Mouse (Mus musculus) heart, embryonic 15.5 days (tissue): Measurements from ENCODE around the gene Sertad3. TPM values are rescaled to one million over a fixed set of nuclear protein-coding genes. Genes with fewer than 3 reads are reported as not detected.

Experiments
- ATAC-seq: fragments of 200-750 bp; cut with Nextera tagmentation; replicated peaks from 2 replicates; pipeline ENCODE4 v1.8.0; 2017; ENCODE audit warnings: low read depth, moderate TSS enrichment; ENCODE audit not compliant: insufficient number of reproducible peaks, insufficient read depth, low FRiP score
- H3K27ac ChIP-seq: fragments of 300-500 bp; sonication (generic); 2 replicates; pipeline ENCODE4 v1.5.1; 2015; ENCODE audit warnings: mild to moderate bottlenecking, inconsistent platforms
- H3K27me3 ChIP-seq: fragments of 300-500 bp; sonication (generic); 2 replicates; pipeline ENCODE4 v1.6.1; 2015; ENCODE audit warnings: inconsistent platforms
- H3K36me3 ChIP-seq: fragments of 300-500 bp; sonication (generic); 2 replicates; pipeline ENCODE4 v1.6.1; 2015; ENCODE audit warnings: mild to moderate bottlenecking, inconsistent platforms
- H3K4me1 ChIP-seq: fragments of 300-500 bp; sonication (generic); replicated peaks from 2 replicates; pipeline ENCODE4 v1.6.1; 2015; ENCODE audit warnings: inconsistent platforms
- H3K4me2 ChIP-seq: fragments of 300-500 bp; sonication (generic); 2 replicates; pipeline ENCODE4 v1.6.1; 2015; ENCODE audit warnings: inconsistent platforms, mild to moderate bottlenecking, moderate library complexity
- H3K4me3 ChIP-seq: fragments of 300-500 bp; sonication (generic); 2 replicates; pipeline ENCODE4 v1.5.1; 2015; ENCODE audit warnings: mild to moderate bottlenecking, inconsistent platforms
- H3K9ac ChIP-seq: fragments of 300-500 bp; sonication (generic); 2 replicates; pipeline ENCODE4 v1.6.1; 2015; ENCODE audit warnings: mild to moderate bottlenecking, inconsistent platforms
- H3K9me3 ChIP-seq: fragments of 300-500 bp; sonication (generic); replicated peaks from 2 replicates; pipeline ENCODE4 v1.6.1; 2016; ENCODE audit warnings: inconsistent platforms
- WGBS: fragments of 180-500 bp; shearing (Covaris S2); methylation state at CpG from one replicate; pipeline ENCODE4 v1.1.7; 2015; ENCODE audit warnings: mixed read lengths; 5-methylcytosine and 5-hydroxymethylcytosine counted together
- polyA plus RNA-seq: library from polyadenylated mRNA; unstranded; fragments of >200 nt; fragmentation: Nextera tagmentation; extraction: Ambion mirVana; gene quantifications from 2 replicates; pipeline ENCODE4 v1.2.1, GENCODE M21; 2015

Sertad3 gene
- polyA plus RNA-seq, 1 experiment from 2014 or later = 19.0 TPM

DNA sequence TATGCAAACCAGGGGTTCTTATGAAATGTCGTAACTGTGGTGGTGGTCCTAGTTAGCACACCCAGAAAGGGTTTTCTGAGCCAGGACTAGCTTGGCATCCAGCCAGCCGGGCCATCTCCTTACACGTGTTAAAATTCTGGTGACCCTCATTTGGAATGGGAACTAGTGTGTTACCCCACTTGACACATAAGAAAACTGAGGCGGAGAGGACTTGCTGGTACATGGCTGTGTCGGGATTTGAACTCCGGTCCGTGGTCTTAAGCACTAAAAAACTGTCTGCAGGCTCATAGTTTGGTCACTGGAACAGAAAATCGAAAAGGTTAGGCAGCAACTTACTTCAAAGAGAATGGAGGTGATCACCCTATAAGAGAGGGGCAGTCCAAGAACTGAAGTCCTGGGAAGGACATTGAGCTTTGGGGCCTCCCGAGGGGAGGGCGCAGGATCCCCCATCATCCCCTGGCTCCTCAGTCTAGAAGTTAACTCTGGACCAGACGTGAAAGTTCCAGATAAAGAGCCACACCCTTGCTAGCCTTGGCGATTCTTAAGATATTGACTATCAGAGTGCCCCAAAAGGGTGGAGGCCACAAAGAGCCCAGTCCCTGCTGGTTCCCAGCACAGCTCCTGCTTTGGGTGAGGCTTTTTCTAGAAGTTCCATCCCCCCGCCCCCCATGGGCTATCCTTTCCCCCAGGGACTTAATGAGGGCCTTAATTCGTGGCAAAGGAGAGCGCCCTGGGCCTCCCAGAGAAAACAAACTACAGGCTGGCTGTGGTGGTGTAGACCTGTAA, 25.0 kb upstream of the Sertad3 start:
- Histone ChIP-seq H3K4me3 (peak overlapping the region; percentile 67), H3K9me3 (no peaks in the 10 kb centered on the region), H3K36me3 (no peaks in the 10 kb centered on the region), H3K4me1 (peaks cover 21% of the 10 kb centered on the region), H3K4me2 (peak overlapping the region; percentile 96), H3K9ac (peak overlapping the region; percentile 63), H3K27me3 (peaks cover 26% of the 10 kb centered on the region), H3K27ac (no peak overlapping the region; the same call in 1 of the 2 replicates)
- WGBS = 50% methylated on average over 15 of the region's 15 CpGs
- no peak for ATAC-seq

GRCm38 (mm10) chr7:27449256-27449862, 24.2 kb upstream of the Sertad3 start:
- H3K27me3 ChIP-seq = peaks cover 24% of the 10 kb centered on the region
- H3K36me3 ChIP-seq = no peaks in the 10 kb centered on the region
- WGBS = 63% methylated on average over 10 of the region's 10 CpGs
- no peak overlapping the region for H3K9ac ChIP-seq
- H3K4me3 ChIP-seq = no peak overlapping the region
- H3K4me1 ChIP-seq = peaks cover 21% of the 10 kb centered on the region
- no peaks in the 10 kb centered on the region for H3K9me3 ChIP-seq
- H3K4me2 ChIP-seq = peak overlapping the region; percentile 96; the same call in 1 of the 2 replicates
- H3K27ac ChIP-seq = no peak overlapping the region
- no peak for ATAC-seq

GRCm38 (mm10) chr7:27451359-27451758, 22.2 kb upstream of the Sertad3 start:
- Histone ChIP-seq H3K4me3 (no peak overlapping the region), H3K4me2 (no peak overlapping the region), H3K9ac (no peak overlapping the region)

GRCm38 (mm10) chr7:27452206-27452770, 21.3 kb upstream of the Sertad3 start:
- 63% methylated on average over 13 of the region's 13 CpGs for WGBS
- H3K4me3 ChIP-seq = no peak overlapping the region
- peaks cover 9% of the 10 kb centered on the region for H3K4me1 ChIP-seq
- no peak overlapping the region for H3K27ac ChIP-seq
- H3K9me3 ChIP-seq = no peaks in the 10 kb centered on the region
- no peaks in the 10 kb centered on the region for H3K27me3 ChIP-seq
- H3K36me3 ChIP-seq = no peaks in the 10 kb centered on the region
- H3K9ac ChIP-seq = no peak overlapping the region
- H3K4me2 ChIP-seq = no peak overlapping the region
- ATAC-seq = no peak

More at GRCm38 (mm10) chr7:27451359-27451758, 22.2 kb upstream of the Sertad3 start:
- Histone ChIP-seq H3K36me3 (no peaks in the 10 kb centered on the region), H3K27ac (no peak overlapping the region), H3K9me3 (no peaks in the 10 kb centered on the region), H3K27me3 (peaks cover 4% of the 10 kb centered on the region), H3K4me1 (peaks cover 16% of the 10 kb centered on the region)
- WGBS = 100% methylated on average over 2 of the region's 2 CpGs
- ATAC-seq = no peak

DNA sequence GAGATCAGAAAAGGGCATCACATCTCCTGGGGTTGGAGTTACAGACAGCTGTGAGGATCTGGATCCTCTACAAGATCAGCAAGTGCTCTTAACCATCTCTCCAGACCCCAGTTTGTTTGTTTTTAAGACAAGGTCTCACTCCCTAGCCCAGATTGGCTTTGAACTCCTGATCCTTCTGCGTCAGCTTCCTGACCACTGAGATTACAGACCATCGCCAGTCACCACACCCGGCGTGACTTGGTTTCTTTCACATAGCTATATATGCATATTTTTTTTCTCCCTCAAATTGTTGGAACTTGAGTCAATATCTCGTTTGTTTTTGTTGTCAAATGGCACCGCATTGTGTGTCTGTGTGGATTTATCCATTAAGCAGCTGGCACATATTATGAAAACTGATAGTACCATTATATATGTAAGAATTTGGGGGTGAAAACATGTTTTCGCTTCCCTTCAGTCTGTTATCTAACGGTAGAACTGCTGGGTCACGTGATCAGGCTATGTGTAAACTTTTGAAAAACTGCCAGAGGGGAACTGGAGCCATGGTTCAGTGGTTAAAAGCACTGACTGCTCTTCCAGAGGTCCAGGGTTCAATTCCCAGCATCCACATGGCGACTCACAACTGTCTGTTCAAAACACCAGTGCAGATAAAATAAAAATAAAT, 19.0 kb upstream of the Sertad3 start:
- H3K9ac ChIP-seq = no peak overlapping the region
- WGBS = 55% methylated on average over 10 of the region's 10 CpGs
- no peaks in the 10 kb centered on the region for H3K36me3 ChIP-seq
- H3K27ac ChIP-seq = no peak overlapping the region
- no peaks in the 10 kb centered on the region for H3K27me3 ChIP-seq
- no peaks in the 10 kb centered on the region for H3K9me3 ChIP-seq
- no peak overlapping the region for H3K4me2 ChIP-seq
- no peaks in the 10 kb centered on the region for H3K4me1 ChIP-seq
- no peak overlapping the region for H3K4me3 ChIP-seq
- no peak for ATAC-seq

- Histone ChIP-seq H3K4me3 (no peak overlapping the region), H3K27me3 (no peaks in the 10 kb centered on the region), H3K4me2 (no peak overlapping the region), H3K9ac (no peak overlapping the region), H3K27ac (no peak overlapping the region), H3K36me3 (no peaks in the 10 kb centered on the region), H3K9me3 (no peaks in the 10 kb centered on the region), H3K4me1 (no peaks in the 10 kb centered on the region)
- no peak for ATAC-seq
- WGBS = 91% methylated on average over 3 of the region's 3 CpGs
These were observed 18.3 kb upstream of the Sertad3 start for GRCm38 (mm10) chr7:27455273-27455672.

GRCm38 (mm10) chr7:27458614-27459013, 15.0 kb upstream of the Sertad3 start:
- no peaks in the 10 kb centered on the region for H3K9me3 ChIP-seq
- no peak for ATAC-seq
- H3K9ac ChIP-seq = no peak overlapping the region
- H3K4me1 ChIP-seq = no peaks in the 10 kb centered on the region
- WGBS = 76% methylated on average over 4 of the region's 4 CpGs
- H3K27ac ChIP-seq = no peak overlapping the region
- no peaks in the 10 kb centered on the region for H3K36me3 ChIP-seq
- no peaks in the 10 kb centered on the region for H3K27me3 ChIP-seq
- H3K4me3 ChIP-seq = no peak overlapping the region
- H3K4me2 ChIP-seq = no peak overlapping the region

- no peak overlapping the region for H3K9ac ChIP-seq
- H3K9me3 ChIP-seq = no peaks in the 10 kb centered on the region
- H3K27me3 ChIP-seq = no peaks in the 10 kb centered on the region
- no peak for ATAC-seq
- no peaks in the 10 kb centered on the region for H3K4me1 ChIP-seq
- WGBS = 66% methylated on average over 5 of the region's 5 CpGs
- H3K27ac ChIP-seq = no peak overlapping the region
- no peaks in the 10 kb centered on the region for H3K36me3 ChIP-seq
- H3K4me3 ChIP-seq = no peak overlapping the region
- H3K4me2 ChIP-seq = no peak overlapping the region
These were observed 13.9 kb upstream of the Sertad3 start for GRCm38 (mm10) chr7:27459640-27460039.

DNA sequence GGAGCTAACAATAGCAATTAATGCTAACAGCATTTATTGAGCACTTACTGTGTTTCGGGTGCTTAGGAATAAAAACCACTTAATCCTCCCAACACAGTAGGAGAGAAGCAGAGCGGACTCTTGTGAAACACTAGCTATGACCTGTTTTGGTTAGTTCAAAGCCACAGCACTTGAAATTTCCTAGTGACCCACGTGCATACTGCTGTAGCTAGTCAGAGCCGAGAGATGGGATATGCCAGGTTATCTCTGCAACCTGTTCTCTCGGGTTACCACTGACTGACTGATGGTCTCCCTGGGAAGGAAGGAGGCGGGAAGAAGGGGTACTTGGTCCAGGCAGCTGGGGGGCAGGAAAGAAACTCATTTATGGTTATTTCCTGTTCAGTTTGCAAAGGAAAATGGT, 13.1 kb upstream of the Sertad3 start:
- Histone ChIP-seq H3K9ac (no peak overlapping the region), H3K36me3 (no peaks in the 10 kb centered on the region), H3K4me2 (no peak overlapping the region), H3K27me3 (no peaks in the 10 kb centered on the region), H3K4me1 (no peaks in the 10 kb centered on the region), H3K4me3 (no peak overlapping the region), H3K27ac (no peak overlapping the region), H3K9me3 (no peaks in the 10 kb centered on the region)
- 69% methylated on average over 6 of the region's 6 CpGs for WGBS
- ATAC-seq = no peak

GRCm38 (mm10) chr7:27467648-27468047, 5.9 kb upstream of the Sertad3 start:
- no peaks in the 10 kb centered on the region for H3K27me3 ChIP-seq
- no peaks in the 10 kb centered on the region for H3K9me3 ChIP-seq
- no peaks in the 10 kb centered on the region for H3K36me3 ChIP-seq
- peaks cover 7% of the 10 kb centered on the region for H3K4me1 ChIP-seq
- no peak overlapping the region for H3K4me3 ChIP-seq
- H3K27ac ChIP-seq = no peak overlapping the region
- no peak for ATAC-seq
- WGBS = 26% methylated on average over 4 of the region's 4 CpGs
- H3K4me2 ChIP-seq = no peak overlapping the region
- no peak overlapping the region for H3K9ac ChIP-seq

- Histone ChIP-seq H3K36me3 (peaks cover 5% of the 10 kb centered on the region; the same call in 1 of the 2 replicates), H3K9ac (no peak overlapping the region), H3K4me3 (no peak overlapping the region), H3K9me3 (no peaks in the 10 kb centered on the region), H3K27ac (no peak overlapping the region), H3K4me2 (no peak overlapping the region), H3K4me1 (peaks cover 25% of the 10 kb centered on the region), H3K27me3 (no peaks in the 10 kb centered on the region)
- no peak for ATAC-seq
- 93% methylated on average over 11 of the region's 11 CpGs for WGBS
These were observed 2.0 kb upstream of the Sertad3 start for GRCm38 (mm10) chr7:27471390-27472120.
